Mouse (Mus musculus): ENCODE measurements around the gene Taar7b. TPM values are rescaled to one million over a fixed set of nuclear protein-coding genes. Genes with fewer than 3 reads are reported as not detected.

Gene Taar7b
- total RNA-seq, 2 experiments from 2014 or later: not detected

Other genes with a start within 250 kb of the Taar7b start
- 100 to 1,000 TPM; 183 to 193 TPM for gene Rps12, start 212.7 kb upstream of the Taar7b start, total RNA-seq (2021)
- 1 to 10 TPM; 4.2 to 7.3 TPM for gene Slc18b1, start 203.0 kb upstream of the Taar7b start, total RNA-seq (2021)
- under 1 TPM in 1 of 2 experiments, not detected in 1; 0.25 TPM for gene Vnn3, start 148.5 kb upstream of the Taar7b start, total RNA-seq (2021)
- under 1 TPM; 0.09 to 0.11 TPM for gene Vnn1, start 105.3 kb upstream of the Taar7b start, total RNA-seq (2021)
- gene Taar1, start 79.6 kb upstream of the Taar7b start, total RNA-seq (2021): not detected
- gene Taar2, start 61.4 kb upstream of the Taar7b start, total RNA-seq (2021): not detected
- not detected for gene Taar3, start 50.4 kb upstream of the Taar7b start, total RNA-seq (2021)
- gene Taar4, start 39.4 kb upstream of the Taar7b start, total RNA-seq (2021): not detected
- not detected for gene Taar5, start 29.2 kb upstream of the Taar7b start, total RNA-seq (2021)
- not detected for gene Taar6, start 14.3 kb upstream of the Taar7b start, total RNA-seq (2021)
- not detected for gene Taar7a, start 6.5 kb upstream of the Taar7b start, total RNA-seq (2021)
- gene Taar7d, start 27.3 kb downstream of the Taar7b start, total RNA-seq (2021): not detected
- gene Taar7e, start 37.7 kb downstream of the Taar7b start, total RNA-seq (2021): not detected
- not detected for gene Taar7f, start 49.6 kb downstream of the Taar7b start, total RNA-seq (2021)
- gene Taar8a, start 76.6 kb downstream of the Taar7b start, total RNA-seq (2021): not detected
- not detected for gene Taar8b, start 92.4 kb downstream of the Taar7b start, total RNA-seq (2021)
- not detected for gene Taar8c, start 102.0 kb downstream of the Taar7b start, total RNA-seq (2021)
- gene Taar9, start 109.6 kb downstream of the Taar7b start, total RNA-seq (2021): not detected
- 10 to 100 TPM; 21.6 to 25.9 TPM for gene Stx7, start 149.4 kb downstream of the Taar7b start, total RNA-seq (2021)
- gene Moxd1, start 223.6 kb downstream of the Taar7b start, total RNA-seq (2021): under 1 TPM; 0.55 to 0.59 TPM

Measured in gastrocnemius, adult 18-20 months (tissue).